Comparison of ENCODE assay signal across 43 mouse cellular contexts in the genomic region with DNA sequence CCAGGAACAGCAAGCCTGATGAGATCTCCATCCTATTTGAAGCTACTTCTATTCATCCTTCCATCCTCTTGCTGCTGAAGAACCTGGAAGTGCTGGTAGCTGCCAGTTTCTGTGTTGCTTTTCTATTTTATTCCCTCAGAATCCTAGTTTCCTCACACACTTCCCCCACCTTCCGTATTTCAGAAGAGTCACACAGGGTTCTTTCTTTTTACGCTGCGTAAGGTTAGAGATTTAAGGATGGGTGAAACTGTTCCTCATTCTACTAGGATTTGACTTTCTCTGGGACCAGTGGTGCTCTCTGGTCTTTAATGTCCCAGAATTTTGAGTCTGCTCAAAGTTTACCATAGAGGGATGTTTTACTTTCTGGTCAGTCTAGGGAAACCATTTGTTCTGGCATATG. TPM values are rescaled to one million over a fixed set of nuclear protein-coding genes. Genes with fewer than 3 reads are reported as not detected.
"Had no signal": no experiment of that assay in that cellular context is flagged by ENCODE, and none has a peak within 500 bp of the region (broad histone marks: within the 10 kb centered on the region; RNA-seq: fewer than 3 reads in every experiment).

A gene (minus strand): TSS at position 101 of the 400 bp plus-strand sequence.

- H3K36me3 ChIP-seq: limb, embryonic 10.5 days; limb, embryonic 12.5 days; limb, embryonic 13.5 days; limb, embryonic 15.5 days; liver, embryonic 13.5 days; liver, embryonic 15.5 days; lung, embryonic 15.5 days; midbrain, embryonic 10.5 days; midbrain, embryonic 12.5 days; midbrain, embryonic 13.5 days; midbrain, embryonic 15.5 days; neural tube, embryonic 12.5 days had no signal

- ATAC-seq: lung, postnatal 0 days; midbrain, embryonic 13.5 days; midbrain, embryonic 15.5 days; midbrain, embryonic 16.5 days had no signal

- H3K27ac ChIP-seq: left cerebral cortex, adult 2 months; limb, embryonic 10.5 days; limb, embryonic 12.5 days; limb, embryonic 13.5 days; limb, embryonic 15.5 days; liver, embryonic 13.5 days; liver, embryonic 14.5 days; liver, embryonic 15.5 days; lung, embryonic 15.5 days; macrophage; midbrain, embryonic 10.5 days; midbrain, embryonic 12.5 days; midbrain, embryonic 13.5 days; midbrain, embryonic 15.5 days; neural tube, embryonic 12.5 days had no signal

- H3K9ac ChIP-seq: limb, embryonic 12.5 days; limb, embryonic 13.5 days; limb, embryonic 15.5 days; liver, embryonic 13.5 days; liver, embryonic 14.5 days; liver, embryonic 15.5 days; lung, embryonic 14.5 days; lung, embryonic 15.5 days; midbrain, embryonic 12.5 days; midbrain, embryonic 13.5 days; midbrain, embryonic 15.5 days; neural tube, embryonic 12.5 days had no signal

- H3K4me1 ChIP-seq: limb, embryonic 10.5 days; limb, embryonic 12.5 days; limb, embryonic 13.5 days; limb, embryonic 15.5 days; liver, embryonic 13.5 days; liver, embryonic 15.5 days; lung, embryonic 15.5 days; megakaryocyte, embryonic 14.5 days; midbrain, embryonic 10.5 days; midbrain, embryonic 12.5 days; midbrain, embryonic 13.5 days; midbrain, embryonic 15.5 days; neural tube, embryonic 12.5 days had no signal

- DNase-seq: left cerebral cortex, postnatal 4 days; liver; liver, embryonic 13.5 days; lung, adult 18-20 months; lung, adult 2 months; lung, embryonic 14.5 days; lung, postnatal 10 days; lung, postnatal 14 days; lung, postnatal 36 days; lung, postnatal 4 days; midbrain, embryonic 14.5 days had no signal

- H3K4me3 ChIP-seq: left cerebral cortex, adult 2 months; limb, embryonic 10.5 days; limb, embryonic 12.5 days; limb, embryonic 13.5 days; limb, embryonic 15.5 days; liver, embryonic 13.5 days; liver, embryonic 15.5 days; lung, embryonic 15.5 days; megakaryocyte, embryonic 14.5 days; midbrain, embryonic 10.5 days; midbrain, embryonic 12.5 days; midbrain, embryonic 13.5 days; midbrain, embryonic 15.5 days; myocyte; neural tube, embryonic 12.5 days had no signal

- H3K27me3 ChIP-seq: limb, embryonic 12.5 days; limb, embryonic 13.5 days; limb, embryonic 15.5 days; liver, embryonic 13.5 days; liver, embryonic 15.5 days; lung, embryonic 15.5 days; midbrain, embryonic 12.5 days; midbrain, embryonic 13.5 days; midbrain, embryonic 15.5 days; neural tube, embryonic 12.5 days had no signal

- H3K9me3 ChIP-seq: limb, embryonic 10.5 days; limb, embryonic 12.5 days; limb, embryonic 13.5 days; limb, embryonic 15.5 days; liver, embryonic 13.5 days; liver, embryonic 15.5 days; lung, embryonic 15.5 days; megakaryocyte, embryonic 14.5 days; midbrain, embryonic 10.5 days; midbrain, embryonic 12.5 days; midbrain, embryonic 13.5 days; midbrain, embryonic 15.5 days; neural tube, embryonic 12.5 days had no signal

- H3K4me2 ChIP-seq: limb, embryonic 12.5 days; limb, embryonic 13.5 days; limb, embryonic 15.5 days; liver, embryonic 13.5 days; liver, embryonic 15.5 days; lung, embryonic 14.5 days; lung, embryonic 15.5 days; midbrain, embryonic 11.5 days; midbrain, embryonic 12.5 days; midbrain, embryonic 13.5 days; midbrain, embryonic 15.5 days; neural tube, embryonic 12.5 days had no signal

RNA-seq across cellular contexts. Expression of the gene that starts here (rescaled TPM):
- total RNA-seq: left cerebral cortex, adult 18-20 months; left cerebral cortex, adult 2 months; left cerebral cortex, adult 8-10 months; left cerebral cortex, postnatal 10 days; left cerebral cortex, postnatal 14 days; left cerebral cortex, postnatal 25 days; left cerebral cortex, postnatal 36 days; left cerebral cortex, postnatal 4 days; megakaryocyte progenitor cell, adult 5-6 weeks; megakaryocyte-erythroid progenitor cell, adult 5-6 weeks; midbrain, postnatal 0 days; monocyte, adult 5-6 weeks had no signal
- polyA plus RNA-seq: limb, embryonic 10.5 days; limb, embryonic 11.5 days; limb, embryonic 12.5 days; limb, embryonic 13.5 days; limb, embryonic 15.5 days; lung, adult 2 months; lung, embryonic 14.5 days; lung, embryonic 15.5 days; lung, embryonic 16.5 days; lung, postnatal 0 days; midbrain, embryonic 10.5 days; midbrain, embryonic 11.5 days; midbrain, embryonic 12.5 days; midbrain, embryonic 13.5 days; midbrain, embryonic 14.5 days; midbrain, embryonic 15.5 days; midbrain, embryonic 16.5 days; midbrain, postnatal 0 days; myocyte; neural tube, embryonic 11.5 days; neural tube, embryonic 12.5 days had no signal
